Mouse (Mus musculus): ENCODE measurements at regions not wholly inside any gene's neighbourhood (a gene's known extent, or its start where the extent isn't known, plus 50 kb on each side); places are given as distances from the start of the nearest gene placed in this dataset.

GRCm38 (mm10) chr9:34393042-34393441 is 92.7 kb upstream of the Kirrel3 start:
- TF ChIP-seq EP300 (IDR thresholded peaks at IDR 0.05; ENCODE audit: low read depth) = no peak
- no peak for TF ChIP-seq CTCF (IDR thresholded peaks at IDR 0.05; ENCODE audit: low read depth)

All from heart, postnatal 0 days (tissue).